Mouse (Mus musculus) kidney, adult 2 months (tissue): ENCODE measurements at regions not wholly inside any gene's neighbourhood (a gene's known extent, or its start where the extent isn't known, plus 50 kb on each side); places are given as distances from the start of the nearest gene placed in this dataset.

Source experiments
- CTCF ChIP-seq: fragments of 200-500 bp; conservative IDR thresholded peaks from 2 replicates; pipeline ENCODE4 v1.5.1; 2011; ENCODE audit warnings: low read depth, mild to moderate bottlenecking, control low read depth, low read length, moderate library complexity, mixed read lengths; ENCODE audit not compliant: insufficient read depth, insufficient read length
- POLR2A ChIP-seq: fragments of 200-500 bp; IDR thresholded peaks from one replicate; pipeline ENCODE4 v1.6.1; 2011; ENCODE audit warnings: low read depth, low read length, control low read depth

- TF ChIP-seq CTCF (no peak), POLR2A (no peak)
Measured at GRCm38 (mm10) chr5:54194846-54195245, 196.5 kb downstream of the Stim2 start.
